Mouse (Mus musculus): ENCODE data around the gene Pilrb2. TPM values are rescaled to one million over a fixed set of nuclear protein-coding genes. Genes with fewer than 3 reads are reported as not detected.

Gene Pilrb2
- polyA plus RNA-seq, 1 experiment from 2014 or later, result 13.2 TPM

DNA sequence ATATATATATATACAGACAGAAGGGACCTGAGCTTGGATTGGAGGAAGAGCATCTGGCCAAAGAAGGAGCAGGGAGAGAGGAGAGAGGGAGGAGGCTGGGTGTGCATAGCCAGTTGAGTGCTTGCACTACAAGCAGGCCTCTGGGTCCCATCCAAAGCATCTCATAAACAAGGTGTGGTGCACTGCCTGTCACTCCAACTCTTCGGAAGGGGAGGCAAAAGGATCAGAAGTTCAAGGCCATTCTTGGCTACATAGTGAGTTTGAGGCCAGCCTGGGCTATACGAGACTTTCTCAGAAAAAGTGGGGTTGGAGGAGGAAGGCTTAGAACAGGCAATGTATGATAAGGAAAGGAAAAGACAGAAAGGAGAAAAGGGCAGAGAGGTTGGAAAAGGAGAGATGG lies 45.6 kb downstream of the Pilrb2 start:
- TF ChIP-seq CTCF (IDR thresholded peaks at IDR 0.05; ENCODE audit: low read depth) (no peak), EP300 (IDR thresholded peaks at IDR 0.05; ENCODE audit: low read depth) (no peak)
- ATAC-seq (no peak), DNase-seq (no peak)
- 77% methylated on average over 2 of the region's 2 CpGs for WGBS (ENCODE audit: insufficient replicate concordance)
- Histone ChIP-seq H3K27me3 (ENCODE audit: insufficient read depth, low read length) (no peaks in the 10 kb centered on the region), H3K9ac (replicated peaks) (no peak overlapping the region), H3K4me1 (ENCODE audit: insufficient read depth) (no peaks in the 10 kb centered on the region; the same call in none of the 2 replicates), H3K9me3 (ENCODE audit: low read length) (no peaks in the 10 kb centered on the region), H3K36me3 (replicated peaks; ENCODE audit: insufficient read depth, low read length) (no peaks in the 10 kb centered on the region), H3K27ac (ENCODE audit: low read depth) (no peak overlapping the region), H3K4me2 (ENCODE audit: low read depth, low read length) (no peak overlapping the region), H3K4me3 (ENCODE audit: low read depth, low read length) (no peak overlapping the region)

DNA sequence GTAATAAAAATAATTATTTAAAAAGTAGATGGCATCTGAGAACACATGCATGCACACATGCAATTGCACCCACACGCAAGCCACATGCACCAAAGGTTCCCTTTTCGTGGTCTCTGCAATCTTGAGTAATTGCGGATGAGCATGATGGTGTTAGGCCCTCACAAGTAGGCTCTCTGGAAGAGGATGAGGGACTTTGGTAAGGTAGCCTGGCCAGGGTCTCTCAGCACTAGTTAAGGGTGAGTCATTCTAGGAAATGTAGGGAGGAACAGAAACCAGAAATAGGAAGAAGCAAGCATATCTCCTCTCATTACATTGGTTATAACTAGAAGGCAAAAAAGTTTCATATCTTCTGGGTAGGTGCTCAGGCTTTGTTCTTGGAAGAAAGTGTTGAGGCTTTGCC lies 46.6 kb downstream of the Pilrb2 start:
- Histone ChIP-seq H3K4me3 (ENCODE audit: low read depth, low read length) (no peak overlapping the region), H3K9me3 (ENCODE audit: low read length) (no peaks in the 10 kb centered on the region), H3K36me3 (replicated peaks; ENCODE audit: insufficient read depth, low read length) (no peaks in the 10 kb centered on the region), H3K27me3 (ENCODE audit: insufficient read depth, low read length) (no peaks in the 10 kb centered on the region), H3K4me1 (ENCODE audit: insufficient read depth) (no peaks in the 10 kb centered on the region; the same call in none of the 2 replicates), H3K27ac (ENCODE audit: low read depth) (peak overlapping the region; percentile 22; the same call in 1 of the 2 replicates), H3K9ac (replicated peaks) (no peak overlapping the region), H3K4me2 (ENCODE audit: low read depth, low read length) (no peak overlapping the region)
- no peak for TF ChIP-seq CTCF (IDR thresholded peaks at IDR 0.05; ENCODE audit: low read depth)
- no peak for TF ChIP-seq EP300 (IDR thresholded peaks at IDR 0.05; ENCODE audit: low read depth)
- ATAC-seq (no peak), DNase-seq (no peak)
- WGBS (ENCODE audit: insufficient replicate concordance), result 55% methylated on average over 3 of the region's 3 CpGs

DNA sequence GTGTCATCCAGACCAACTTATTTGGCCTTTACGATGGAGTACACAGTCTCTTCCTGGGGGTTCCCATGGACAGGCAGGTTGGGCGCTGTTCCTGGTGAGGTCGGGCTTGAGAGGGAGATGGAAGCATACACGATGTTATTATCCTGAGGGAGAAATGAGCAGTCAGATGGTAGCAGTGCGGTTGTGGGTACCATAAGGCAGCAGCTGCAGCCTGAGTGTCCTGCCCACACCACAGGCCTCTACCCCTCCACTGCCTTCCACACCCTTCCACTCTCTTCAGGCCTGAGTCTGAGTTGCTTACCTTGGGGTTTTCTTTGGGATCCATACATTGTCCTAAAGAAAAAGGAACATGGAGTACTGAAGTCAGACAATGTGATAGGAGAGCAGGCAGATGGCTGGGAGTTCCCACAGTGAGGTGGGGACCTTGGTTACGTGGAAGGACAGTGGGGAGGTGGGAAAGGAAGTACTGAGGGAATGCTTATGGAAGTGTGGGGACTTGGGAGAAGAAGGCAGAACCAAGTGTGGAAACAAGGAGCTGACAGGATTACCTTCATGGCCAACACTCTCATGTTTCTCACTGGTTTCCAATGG lies 48.1 kb downstream of the Pilrb2 start:
- Histone ChIP-seq H3K27me3 (ENCODE audit: insufficient read depth, low read length) (no peaks in the 10 kb centered on the region), H3K9ac (replicated peaks) (no peak overlapping the region), H3K4me3 (ENCODE audit: low read depth, low read length) (no peak overlapping the region), H3K4me1 (ENCODE audit: insufficient read depth) (no peaks in the 10 kb centered on the region; the same call in none of the 2 replicates), H3K4me2 (ENCODE audit: low read depth, low read length) (no peak overlapping the region), H3K27ac (ENCODE audit: low read depth) (no peak overlapping the region), H3K9me3 (ENCODE audit: low read length) (no peaks in the 10 kb centered on the region), H3K36me3 (replicated peaks; ENCODE audit: insufficient read depth, low read length) (no peaks in the 10 kb centered on the region)
- no peak for ATAC-seq
- no peak for DNase-seq
- no peak for TF ChIP-seq CTCF (IDR thresholded peaks at IDR 0.05; ENCODE audit: low read depth)
- TF ChIP-seq EP300 (IDR thresholded peaks at IDR 0.05; ENCODE audit: low read depth), result no peak
- WGBS (ENCODE audit: insufficient replicate concordance), result 74% methylated on average over 6 of the region's 6 CpGs

- 75% methylated on average over 1 of the region's 1 CpGs for WGBS (ENCODE audit: insufficient replicate concordance)
- ATAC-seq (no peak), DNase-seq (no peak)
- TF ChIP-seq EP300 (IDR thresholded peaks at IDR 0.05; ENCODE audit: low read depth) (no peak), CTCF (IDR thresholded peaks at IDR 0.05; ENCODE audit: low read depth) (no peak)
- Histone ChIP-seq H3K9me3 (ENCODE audit: low read length) (no peaks in the 10 kb centered on the region), H3K4me1 (ENCODE audit: insufficient read depth) (no peaks in the 10 kb centered on the region; the same call in none of the 2 replicates), H3K4me2 (ENCODE audit: low read depth, low read length) (no peak overlapping the region), H3K27me3 (ENCODE audit: insufficient read depth, low read length) (no peaks in the 10 kb centered on the region), H3K9ac (replicated peaks) (no peak overlapping the region), H3K27ac (ENCODE audit: low read depth) (no peak overlapping the region), H3K4me3 (ENCODE audit: low read depth, low read length) (no peak overlapping the region), H3K36me3 (replicated peaks; ENCODE audit: insufficient read depth, low read length) (no peaks in the 10 kb centered on the region)
Measured at GRCm38 (mm10) chr5:137822602-137823001, 49.0 kb downstream of the Pilrb2 start.

DNA sequence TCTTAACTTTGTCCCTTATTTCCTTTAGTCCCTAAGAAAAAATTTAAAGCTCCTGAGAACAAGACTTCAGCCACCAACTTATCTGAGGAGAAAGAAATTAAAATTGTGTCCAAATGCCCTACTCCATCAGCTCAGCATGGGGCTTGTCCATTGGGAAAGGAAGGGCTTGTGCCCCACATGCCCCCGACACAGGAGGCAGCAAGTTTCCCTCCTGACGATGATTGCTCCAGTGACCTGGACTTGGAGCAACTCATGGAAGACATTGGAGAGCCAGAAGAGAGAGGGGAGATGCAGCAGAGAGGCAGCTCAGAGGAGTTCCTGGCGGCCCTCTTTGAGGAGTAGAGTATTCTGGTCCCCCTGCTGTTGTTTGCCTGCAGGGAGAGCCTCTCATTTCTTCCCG lies 49.5 kb downstream of the Pilrb2 start:
- Histone ChIP-seq H3K9ac (replicated peaks) (no peak overlapping the region), H3K4me2 (ENCODE audit: low read depth, low read length) (no peak overlapping the region), H3K27me3 (ENCODE audit: insufficient read depth, low read length) (no peaks in the 10 kb centered on the region), H3K4me3 (ENCODE audit: low read depth, low read length) (no peak overlapping the region), H3K36me3 (replicated peaks; ENCODE audit: insufficient read depth, low read length) (no peaks in the 10 kb centered on the region), H3K4me1 (ENCODE audit: insufficient read depth) (no peaks in the 10 kb centered on the region; the same call in none of the 2 replicates), H3K27ac (ENCODE audit: low read depth) (no peak overlapping the region), H3K9me3 (ENCODE audit: low read length) (no peaks in the 10 kb centered on the region)
- DNase-seq (no peak), ATAC-seq (no peak)
- 72% methylated on average over 4 of the region's 4 CpGs for WGBS (ENCODE audit: insufficient replicate concordance)
- TF ChIP-seq EP300 (IDR thresholded peaks at IDR 0.05; ENCODE audit: low read depth) (no peak), CTCF (IDR thresholded peaks at IDR 0.05; ENCODE audit: low read depth) (no peak)

DNA sequence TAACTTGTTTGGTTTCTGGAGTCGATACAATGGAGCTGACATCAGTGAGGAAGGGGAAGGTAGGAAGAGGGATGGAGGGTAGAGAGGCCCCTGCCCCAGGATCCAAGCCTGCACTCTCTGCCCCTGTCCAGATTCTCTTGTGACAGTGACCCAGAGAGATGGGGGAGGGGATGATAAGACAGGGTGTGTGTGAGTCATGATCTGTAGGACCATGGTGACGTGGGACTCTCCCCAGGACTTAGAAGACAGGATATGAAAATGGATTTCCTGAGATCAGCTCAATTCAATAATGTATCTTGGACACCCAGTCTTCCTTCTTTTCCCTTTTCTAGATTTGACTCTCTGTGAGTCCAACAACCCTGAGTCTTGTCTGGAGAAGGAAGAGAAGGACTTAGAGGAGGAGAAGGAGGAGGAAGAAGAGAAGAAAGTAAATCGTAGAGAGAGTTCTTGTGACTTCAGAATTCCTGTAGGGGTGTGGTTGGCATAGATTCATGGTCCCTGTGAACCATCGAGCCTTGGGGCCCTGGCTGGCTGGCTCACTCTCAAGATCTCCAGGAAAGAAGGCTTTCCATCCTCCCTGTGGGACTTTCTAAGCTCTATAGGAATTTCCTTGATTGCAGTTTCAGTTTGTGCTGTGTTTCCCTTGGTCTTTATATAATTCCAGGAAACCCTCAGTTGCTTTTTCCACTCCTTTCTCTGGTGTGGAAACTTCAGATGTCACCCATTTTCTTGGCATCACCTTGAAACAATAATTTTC lies 54.0 kb downstream of the Pilrb2 start:
- TF ChIP-seq CTCF (IDR thresholded peaks at IDR 0.05; ENCODE audit: low read depth) (no peak), EP300 (IDR thresholded peaks at IDR 0.05; ENCODE audit: low read depth) (no peak)
- H3K27me3 ChIP-seq (ENCODE audit: insufficient read depth, low read length), result no peaks in the 10 kb centered on the region
- WGBS (ENCODE audit: insufficient replicate concordance), result 53% methylated on average over 4 of the region's 4 CpGs
- H3K4me3 ChIP-seq (ENCODE audit: low read depth, low read length), result no peak overlapping the region
- no peaks in the 10 kb centered on the region for H3K9me3 ChIP-seq (ENCODE audit: low read length)
- no peaks in the 10 kb centered on the region for H3K36me3 ChIP-seq (replicated peaks; ENCODE audit: insufficient read depth, low read length)
- DNase-seq, result no peak
- no peak overlapping the region for H3K9ac ChIP-seq (replicated peaks)
- H3K4me1 ChIP-seq (ENCODE audit: insufficient read depth), result no peaks in the 10 kb centered on the region
- no peak overlapping the region for H3K4me2 ChIP-seq (ENCODE audit: low read depth, low read length)
- peak overlapping the region; percentile 34; the same call in 1 of the 2 replicates for H3K27ac ChIP-seq (ENCODE audit: low read depth)
- peak; percentile 48; the same call in 1 of the 2 replicates for ATAC-seq

Other genes with a start within 250 kb of the Pilrb2 start
- not detected in 2 replicates for gene Fbxo24, start 242.8 kb downstream of the Pilrb2 start, polyA plus RNA-seq (2015; fragmentation: Nextera tagmentation; extraction: Ambion mirVana)
- 24.1 and 24.3 TPM in 2 replicates for gene Lrch4, start 242.7 kb downstream of the Pilrb2 start, polyA plus RNA-seq (2015; fragmentation: Nextera tagmentation; extraction: Ambion mirVana)
- gene Gm20605, start 242.6 kb downstream of the Pilrb2 start, polyA plus RNA-seq (2015; fragmentation: Nextera tagmentation; extraction: Ambion mirVana), result 2.4 and 2.6 TPM in 2 replicates
- 3.4 and 4.0 TPM in 2 replicates for gene Sap25, start 230.5 kb downstream of the Pilrb2 start, polyA plus RNA-seq (2015; fragmentation: Nextera tagmentation; extraction: Ambion mirVana)
- 0.11 TPM in 1 of 2 replicates, not detected in the other for gene Irs3, start 226.1 kb downstream of the Pilrb2 start, polyA plus RNA-seq (2015; fragmentation: Nextera tagmentation; extraction: Ambion mirVana)
- 29.5 and 34.1 TPM in 2 replicates for gene Agfg2, start 187.1 kb downstream of the Pilrb2 start, polyA plus RNA-seq (2015; fragmentation: Nextera tagmentation; extraction: Ambion mirVana)
- gene Nyap1, start 130.2 kb downstream of the Pilrb2 start, polyA plus RNA-seq (2015; fragmentation: Nextera tagmentation; extraction: Ambion mirVana), result 0.11 and 0.18 TPM in 2 replicates
- gene Tsc22d4, start 126.1 kb downstream of the Pilrb2 start, polyA plus RNA-seq (2015; fragmentation: Nextera tagmentation; extraction: Ambion mirVana), result 65.3 and 65.9 TPM in 2 replicates
- 13.4 and 18.1 TPM in 2 replicates for gene Ppp1r35, start 93.0 kb downstream of the Pilrb2 start, polyA plus RNA-seq (2015; fragmentation: Nextera tagmentation; extraction: Ambion mirVana)
- 4.7 and 5.0 TPM in 2 replicates for gene Mepce, start 84.2 kb downstream of the Pilrb2 start, polyA plus RNA-seq (2015; fragmentation: Nextera tagmentation; extraction: Ambion mirVana)
- 1.5 and 1.9 TPM in 2 replicates for gene Zcwpw1, start 84.0 kb downstream of the Pilrb2 start, polyA plus RNA-seq (2015; fragmentation: Nextera tagmentation; extraction: Ambion mirVana)
- 8.7 and 12.1 TPM in 2 replicates for gene Pilra, start 35.5 kb downstream of the Pilrb2 start, polyA plus RNA-seq (2015; fragmentation: Nextera tagmentation; extraction: Ambion mirVana)
- gene Pilrb1, start 13.7 kb downstream of the Pilrb2 start, polyA plus RNA-seq (2015; fragmentation: Nextera tagmentation; extraction: Ambion mirVana), result 11.7 and 11.9 TPM in 2 replicates
- 81.3 and 89.1 TPM in 2 replicates for gene Cyp3a13, start 49.8 kb upstream of the Pilrb2 start, polyA plus RNA-seq (2015; fragmentation: Nextera tagmentation; extraction: Ambion mirVana)
- 0.22 and 0.26 TPM in 2 replicates for gene Gjc3, start 91.3 kb upstream of the Pilrb2 start, polyA plus RNA-seq (2015; fragmentation: Nextera tagmentation; extraction: Ambion mirVana)
- 745 and 764 TPM in 2 replicates for gene Azgp1, start 109.7 kb upstream of the Pilrb2 start, polyA plus RNA-seq (2015; fragmentation: Nextera tagmentation; extraction: Ambion mirVana)
- not detected in 2 replicates for gene Smok3a, start 149.4 kb upstream of the Pilrb2 start, polyA plus RNA-seq (2015; fragmentation: Nextera tagmentation; extraction: Ambion mirVana)
- not detected in 2 replicates for gene Smok3b, start 149.6 kb upstream of the Pilrb2 start, polyA plus RNA-seq (2015; fragmentation: Nextera tagmentation; extraction: Ambion mirVana)
- not detected in 2 replicates for gene Smok3c, start 181.4 kb upstream of the Pilrb2 start, polyA plus RNA-seq (2015; fragmentation: Nextera tagmentation; extraction: Ambion mirVana)
- 3.5 and 4.2 TPM in 2 replicates for gene Zkscan1, start 213.3 kb upstream of the Pilrb2 start, polyA plus RNA-seq (2015; fragmentation: Nextera tagmentation; extraction: Ambion mirVana)
- gene Zscan21, start 245.1 kb upstream of the Pilrb2 start, polyA plus RNA-seq (2015; fragmentation: Nextera tagmentation; extraction: Ambion mirVana), result 10.3 and 12.3 TPM in 2 replicates

Data from liver, postnatal 0 days (tissue).